Mouse (Mus musculus) B cell, adult 67 days (primary cell): ENCODE measurements around the gene Supt6. TPM values are rescaled to one million over a fixed set of nuclear protein-coding genes. Genes with fewer than 3 reads are reported as not detected.

ENCODE experiments used
- total RNA-seq, 2 experiments: library from RNA; stranded (reverse); gene quantifications; 4 replicates each; pipeline ENCODE4 v1.2.4; 2023

The Supt6 gene
- total RNA-seq = 10 to 100 TPM; 71.7 to 73.7 TPM

DNA sequence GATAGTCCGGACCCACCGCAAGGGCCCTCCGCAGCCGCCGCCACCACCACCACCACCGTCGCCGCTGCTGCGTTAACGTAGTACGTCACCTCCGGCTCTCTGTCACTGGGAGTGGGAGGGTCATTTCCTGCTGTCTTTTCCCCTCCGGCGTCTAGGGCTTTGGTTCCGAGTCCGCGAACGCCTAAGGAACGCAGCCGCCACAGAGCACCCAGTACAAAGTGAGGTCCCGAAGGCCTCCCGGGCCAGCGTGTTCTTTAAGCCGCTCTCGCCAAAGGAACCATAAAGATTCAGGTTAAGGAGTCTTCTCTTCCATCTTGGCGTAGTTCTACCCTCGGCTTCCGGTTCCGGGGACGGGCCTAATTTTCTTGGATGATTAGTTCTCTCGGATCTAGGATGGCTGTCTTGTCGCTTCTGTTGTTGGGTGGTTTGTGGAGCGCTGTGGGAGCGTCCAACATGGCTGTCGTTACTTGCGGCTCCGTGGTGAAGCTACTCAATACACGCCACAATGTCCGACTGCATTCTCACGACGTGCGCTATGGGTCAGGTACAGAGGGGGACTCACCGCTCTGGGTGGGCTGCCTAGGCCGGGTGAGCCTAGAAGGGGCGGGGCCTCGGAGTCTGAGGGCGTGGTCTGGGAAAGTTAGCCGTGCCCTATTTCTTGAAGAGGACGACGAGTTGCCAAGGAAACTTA, at the start of gene Supt6, which contains the start of gene Sdf2:
Gene Supt6 (minus strand): TSS at position 361 of the 691 bp plus-strand sequence.
Gene Sdf2 (plus strand): TSS at position 120 of the 691 bp plus-strand sequence.

DNA sequence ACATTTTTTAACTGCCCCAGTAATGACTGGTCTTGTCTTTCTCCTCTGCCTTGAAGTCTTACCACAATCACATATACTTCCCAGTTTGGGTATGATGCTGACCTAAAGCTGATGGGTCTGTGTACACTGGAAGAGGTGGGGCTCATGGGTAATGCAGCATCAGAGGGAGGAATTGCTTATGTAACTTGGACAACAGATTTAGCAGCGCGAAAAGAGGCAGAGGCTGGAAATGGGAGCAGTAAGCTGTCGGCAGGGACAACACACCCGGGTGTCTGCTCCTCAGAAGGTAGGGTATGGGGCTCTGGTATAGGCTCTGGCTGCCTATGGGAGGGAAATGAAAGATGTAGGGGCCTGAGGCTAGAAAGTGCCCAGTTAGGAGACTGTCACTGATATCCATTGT, 44.9 kb upstream of the Supt6 start, which contains the start of gene BC030499:
Gene BC030499 (plus strand): TSS at position 188 of the 400 bp plus-strand sequence.

DNA sequence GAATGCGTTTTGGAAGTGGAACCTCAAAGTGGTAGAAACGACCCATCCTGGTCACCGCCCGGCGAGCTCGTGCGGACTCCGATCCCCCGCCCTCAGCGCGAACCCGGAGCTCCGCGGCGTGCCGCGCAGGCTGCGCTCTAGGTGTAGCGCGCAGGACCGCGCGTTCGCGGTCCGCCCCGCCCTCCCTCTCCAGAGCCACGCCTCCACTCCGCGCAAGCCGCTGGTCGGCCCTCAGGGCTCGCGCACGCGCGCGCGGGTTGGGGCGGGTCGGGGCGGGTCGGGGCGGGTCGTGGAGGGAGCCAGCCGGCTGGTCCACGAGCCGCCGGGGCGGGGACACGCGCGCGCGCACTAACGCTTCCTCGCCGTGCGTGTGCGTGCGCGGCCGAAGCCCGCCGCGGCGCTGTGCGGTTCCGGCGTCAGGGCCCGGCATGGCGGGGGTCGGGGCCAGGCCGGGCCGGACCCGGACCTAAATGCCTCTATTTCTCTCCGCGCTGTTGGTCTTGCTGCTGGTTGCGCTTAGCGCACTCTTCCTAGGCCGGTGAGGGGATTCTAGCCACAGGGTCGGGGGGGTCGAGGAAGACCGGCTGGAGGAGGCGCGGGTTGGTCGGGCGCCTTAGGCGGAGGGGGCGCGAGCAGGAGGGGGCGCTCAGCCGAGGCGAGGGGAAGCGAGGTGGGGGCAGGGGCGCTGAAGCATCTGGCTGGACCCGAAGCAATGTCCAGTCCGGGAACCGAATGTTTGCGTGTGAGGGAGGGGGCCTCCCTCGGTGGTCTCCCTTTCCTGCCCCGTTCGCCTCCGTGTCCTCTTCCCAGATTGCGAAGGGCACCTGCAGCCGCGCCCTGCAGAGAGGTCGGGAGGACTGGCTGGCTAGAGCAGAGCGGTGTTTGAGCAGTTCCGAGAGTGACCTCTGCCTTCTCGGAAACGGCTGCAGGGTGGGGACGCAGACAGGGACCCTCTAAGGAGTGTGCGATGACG, 15.9 kb upstream of the Supt6 start, which contains the start of gene 2610507B11Rik:
Gene 2610507B11Rik (plus strand): TSS at position 373 of the 973 bp plus-strand sequence.

GRCm38 (mm10) chr11:78193113-78193512, 52.7 kb downstream of the Supt6 start, which contains the start of gene Proca1:
Gene Proca1, plus strand, starts transcription at chr11:78193392.

GRCm38 (mm10) chr11:78188331-78189233, 57.2 kb downstream of the Supt6 start, which contains the start of gene Rab34:
Gene Rab34, plus strand, starts transcription at chr11:78188430.

DNA sequence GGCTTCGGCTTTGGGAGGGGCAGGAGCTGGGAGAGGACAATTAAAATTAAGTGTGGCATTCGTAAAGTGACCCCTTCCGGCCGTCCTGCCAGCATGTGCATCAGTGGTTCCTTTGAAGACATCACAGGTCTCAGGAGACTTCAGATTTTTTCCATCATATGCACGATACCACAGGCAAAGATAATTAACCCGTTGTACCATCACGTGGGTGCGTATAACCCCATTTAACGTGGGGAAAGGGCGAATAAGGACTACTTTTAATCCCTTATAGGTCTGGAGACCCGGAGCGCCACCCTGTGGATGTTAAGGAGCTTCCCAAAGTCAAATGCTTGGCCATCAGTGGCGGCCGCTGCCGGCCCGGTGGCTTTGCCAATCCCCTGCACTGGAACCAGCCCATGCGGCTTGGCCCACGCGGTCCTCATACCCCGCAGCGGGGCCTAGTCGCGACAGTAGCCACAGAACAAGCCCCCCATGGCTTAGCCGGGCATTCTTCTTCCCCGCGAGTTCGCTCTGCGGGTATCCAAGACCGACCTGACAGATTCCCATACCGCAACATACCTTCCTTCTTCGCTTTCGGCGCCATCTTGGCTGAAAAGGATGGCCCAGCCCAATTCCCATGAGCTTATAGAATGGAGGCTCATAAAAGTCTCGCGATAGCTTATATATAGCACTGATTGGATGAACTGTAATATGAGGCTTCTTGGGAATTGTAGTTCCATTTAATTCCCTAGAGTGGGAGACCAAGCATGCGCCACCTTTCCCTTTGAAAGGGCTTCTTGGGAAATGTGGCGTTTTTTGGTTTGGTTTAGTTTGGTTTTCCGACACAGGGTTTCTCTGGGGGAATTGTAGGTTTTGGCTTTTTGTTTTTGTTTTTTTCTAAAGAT, 62.6 kb downstream of the Supt6 start, which contains the start of gene Rpl23a:
Gene Rpl23a (minus strand): TSS at position 624 of the 884 bp plus-strand sequence.

GRCm38 (mm10) chr11:78176402-78176862, 69.4 kb downstream of the Supt6 start, which contains the start of the genes Nek8 and Tlcd1:
Gene Nek8, minus strand, starts transcription at chr11:78176675.
Gene Tlcd1, plus strand, starts transcription at chr11:78176711.

GRCm38 (mm10) chr11:78164924-78165760, 80.6 kb downstream of the Supt6 start, which contains the start of gene Traf4:
Gene Traf4, minus strand, starts transcription at chr11:78165589.

Other genes starting within 250 kb of the Supt6 start
- gene Dhrs13, start 213.7 kb downstream of the Supt6 start, total RNA-seq = 1 to 10 TPM in 1 of 2 experiments, under 1 TPM in 1; 0.62 to 1.1 TPM
- gene Flot2, start 208.1 kb downstream of the Supt6 start, total RNA-seq = 10 to 100 TPM; 13.1 to 17.6 TPM
- 10 to 100 TPM; 25.1 to 36.1 TPM for gene Eral1, start 165.6 kb downstream of the Supt6 start, total RNA-seq
- 10 to 100 TPM; 17.8 to 18.0 TPM for gene Fam222b, start 151.3 kb downstream of the Supt6 start, total RNA-seq
- gene Traf4, start 80.4 kb downstream of the Supt6 start, total RNA-seq = 10 to 100 TPM; 50.9 to 57.5 TPM
- gene Nek8, start 69.3 kb downstream of the Supt6 start, total RNA-seq = 10 to 100 TPM; 18.8 to 31.9 TPM
- gene Tlcd1, start 69.3 kb downstream of the Supt6 start, total RNA-seq = 1 to 10 TPM; 1.9 to 3.2 TPM
- gene Rpl23a, start 62.4 kb downstream of the Supt6 start, total RNA-seq = 1,000 to 10,000 TPM; 2,438 to 2,493 TPM
- not detected for gene Rab34, start 57.6 kb downstream of the Supt6 start, total RNA-seq
- gene Proca1, start 52.6 kb downstream of the Supt6 start, total RNA-seq = not detected
- 10 to 100 TPM; 61.6 to 62.6 TPM for gene Sdf2, start 241 bp downstream of the Supt6 start, total RNA-seq
- gene 2610507B11Rik, start 15.8 kb upstream of the Supt6 start, total RNA-seq = 100 to 1,000 TPM; 133 to 141 TPM
- gene BC030499, start 44.9 kb upstream of the Supt6 start, total RNA-seq = 1 to 10 TPM; 2.7 to 4.4 TPM
- 1 to 10 TPM; 2.3 to 3.7 TPM for gene Spag5, start 55.5 kb upstream of the Supt6 start, total RNA-seq
- gene Aldoc, start 77.0 kb upstream of the Supt6 start, total RNA-seq = 10 to 100 TPM; 45.7 to 48.3 TPM
- gene Pigs, start 82.4 kb upstream of the Supt6 start, total RNA-seq = 10 to 100 TPM; 58.7 to 61.3 TPM
- gene Unc119, start 97.5 kb upstream of the Supt6 start, total RNA-seq = 10 to 100 TPM; 58.2 to 68.7 TPM
- not detected for gene Foxn1, start 140.6 kb upstream of the Supt6 start, total RNA-seq
- gene Slc13a2, start 176.2 kb upstream of the Supt6 start, total RNA-seq = not detected
- gene Slc46a1, start 219.7 kb upstream of the Supt6 start, total RNA-seq = under 1 TPM in 1 of 2 experiments, not detected in 1; 0.90 TPM